Mouse (Mus musculus): Measurements from ENCODE around the gene Plekhh3. TPM values are rescaled to one million over a fixed set of nuclear protein-coding genes. Genes with fewer than 3 reads are reported as not detected.

The Plekhh3 gene
- polyA plus RNA-seq, 1 experiment from 2014 or later: 9.3 TPM

DNA sequence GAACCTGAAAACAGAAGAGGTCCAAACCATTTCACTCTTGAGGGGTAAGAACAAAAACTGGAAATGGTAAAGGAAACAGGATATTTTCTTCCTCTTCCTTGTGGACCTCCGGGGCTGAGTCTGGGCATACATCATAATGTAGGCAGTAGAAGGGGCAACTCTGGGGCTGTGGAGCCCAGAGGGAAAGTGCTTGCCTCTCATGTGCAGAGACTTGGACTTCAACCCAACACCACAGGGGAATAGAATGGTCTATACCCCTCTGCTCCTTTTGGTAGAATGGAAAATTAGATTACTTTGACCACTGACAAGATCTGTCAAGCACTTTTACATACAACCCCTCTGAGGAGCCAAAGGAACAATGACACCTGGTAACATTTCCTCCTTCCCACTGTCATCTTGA lies 23.9 kb upstream of the Plekhh3 start:
- H3K4me2 ChIP-seq (ENCODE audit: low read length): no peak overlapping the region
- no peak overlapping the region for H3K4me3 ChIP-seq (ENCODE audit: low read length)
- H3K9me3 ChIP-seq (ENCODE audit: control insufficient read depth, low read length): no peaks in the 10 kb centered on the region
- peaks cover under 1% of the 10 kb centered on the region for H3K4me1 ChIP-seq (ENCODE audit: control insufficient read depth, insufficient read depth, low read depth, low read length)
- H3K27me3 ChIP-seq (replicated peaks; ENCODE audit: control insufficient read depth, insufficient read depth, low read length): no peaks in the 10 kb centered on the region
- 100% methylated on average over 1 of the region's 1 CpGs for WGBS
- no peak overlapping the region for H3K27ac ChIP-seq (ENCODE audit: low read depth, low read length)
- H3K36me3 ChIP-seq (ENCODE audit: control insufficient read depth, insufficient read depth, low read length): peaks cover 20% of the 10 kb centered on the region
- no peak overlapping the region for H3K9ac ChIP-seq (ENCODE audit: low read depth, low read length)
- ATAC-seq: no peak

DNA sequence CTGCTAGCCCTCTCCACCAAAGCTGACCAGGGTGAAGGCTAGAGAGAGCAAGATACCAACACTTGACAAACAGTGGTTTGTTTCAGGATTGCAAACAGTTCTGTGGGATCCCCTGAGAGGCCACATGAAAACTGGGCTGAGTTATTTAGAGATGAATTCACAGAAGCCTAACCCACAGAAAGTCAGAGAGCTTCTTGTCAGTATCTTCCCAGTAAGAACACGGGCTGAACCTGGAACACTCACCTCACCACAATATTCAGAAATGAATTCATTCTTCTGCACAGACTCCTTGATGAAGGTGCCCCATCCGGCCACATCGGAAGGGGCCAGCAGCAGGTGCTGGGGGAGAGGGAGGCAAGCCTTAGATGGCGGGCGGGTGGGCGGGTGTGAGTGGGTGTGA lies 23.5 kb upstream of the Plekhh3 start:
- H3K27ac ChIP-seq (ENCODE audit: low read depth, low read length): no peak overlapping the region
- no peak overlapping the region for H3K4me2 ChIP-seq (ENCODE audit: low read length)
- H3K4me3 ChIP-seq (ENCODE audit: low read length): no peak overlapping the region
- no peaks in the 10 kb centered on the region for H3K9me3 ChIP-seq (ENCODE audit: control insufficient read depth, low read length)
- H3K4me1 ChIP-seq (ENCODE audit: control insufficient read depth, insufficient read depth, low read depth, low read length): peaks cover 5% of the 10 kb centered on the region
- no peak for ATAC-seq
- H3K36me3 ChIP-seq (ENCODE audit: control insufficient read depth, insufficient read depth, low read length): peaks cover 16% of the 10 kb centered on the region
- WGBS: 88% methylated on average over 6 of the region's 6 CpGs
- no peaks in the 10 kb centered on the region for H3K27me3 ChIP-seq (replicated peaks; ENCODE audit: control insufficient read depth, insufficient read depth, low read length)
- no peak overlapping the region for H3K9ac ChIP-seq (ENCODE audit: low read depth, low read length)

DNA sequence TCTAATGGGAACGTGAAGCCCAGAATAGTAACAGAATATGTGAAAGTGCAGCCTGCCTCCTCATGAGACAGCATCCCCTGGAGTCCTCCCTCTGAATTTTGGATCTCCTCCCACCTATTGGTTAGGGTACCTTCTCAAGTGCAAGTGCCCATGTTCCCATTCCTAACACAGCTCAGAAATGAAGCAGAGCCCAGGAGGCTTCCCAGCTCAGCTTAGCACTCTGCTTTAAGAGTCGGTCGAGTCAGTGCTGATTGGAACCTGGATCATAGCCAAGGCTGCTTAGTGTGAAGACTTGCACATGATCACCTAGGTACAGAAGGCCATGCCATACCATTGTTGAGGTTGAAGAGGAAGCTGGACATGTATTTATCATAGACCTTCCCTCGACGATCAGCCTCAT lies 23.0 kb upstream of the Plekhh3 start:
- H3K9me3 ChIP-seq (ENCODE audit: control insufficient read depth, low read length): no peaks in the 10 kb centered on the region
- H3K36me3 ChIP-seq (ENCODE audit: control insufficient read depth, insufficient read depth, low read length): peaks cover 11% of the 10 kb centered on the region; the same call in 1 of the 2 replicates
- no peaks in the 10 kb centered on the region for H3K27me3 ChIP-seq (replicated peaks; ENCODE audit: control insufficient read depth, insufficient read depth, low read length)
- no peak overlapping the region for H3K4me2 ChIP-seq (ENCODE audit: low read length)
- no peak overlapping the region for H3K4me3 ChIP-seq (ENCODE audit: low read length)
- no peak overlapping the region for H3K9ac ChIP-seq (ENCODE audit: low read depth, low read length)
- H3K4me1 ChIP-seq (ENCODE audit: control insufficient read depth, insufficient read depth, low read depth, low read length): peaks cover 10% of the 10 kb centered on the region
- WGBS: 90% methylated on average over 5 of the region's 5 CpGs
- no peak for ATAC-seq
- H3K27ac ChIP-seq (ENCODE audit: low read depth, low read length): no peak overlapping the region

DNA sequence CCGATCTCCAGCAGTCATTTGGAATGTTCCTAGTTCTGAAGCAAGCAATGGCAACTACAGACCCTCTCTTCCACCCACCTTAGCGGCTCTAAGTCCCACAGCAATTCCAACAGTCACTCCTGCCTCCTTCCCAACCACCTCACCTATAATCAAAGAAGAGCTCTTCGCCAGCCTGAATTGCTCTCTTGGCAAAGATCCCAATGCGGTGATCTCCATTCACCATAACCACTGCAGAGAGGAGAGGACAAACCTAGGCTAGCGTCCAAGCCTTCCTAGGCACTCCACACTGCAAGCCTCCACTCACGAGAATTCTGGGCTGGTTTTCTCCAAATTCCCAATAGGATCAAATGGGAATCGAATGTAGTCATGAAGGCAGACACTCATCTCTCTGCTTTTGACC lies 21.9 kb upstream of the Plekhh3 start:
- Histone ChIP-seq H3K4me1 (ENCODE audit: control insufficient read depth, insufficient read depth, low read depth, low read length) (peaks cover 11% of the 10 kb centered on the region), H3K27ac (ENCODE audit: low read depth, low read length) (no peak overlapping the region; the same call in 1 of the 2 replicates), H3K9ac (ENCODE audit: low read depth, low read length) (no peak overlapping the region), H3K36me3 (ENCODE audit: control insufficient read depth, insufficient read depth, low read length) (0 out of 2 replicates have a peak, but pooled peaks cover 8% of the 10 kb centered on the region), H3K4me2 (ENCODE audit: low read length) (no peak overlapping the region), H3K4me3 (ENCODE audit: low read length) (no peak overlapping the region), H3K27me3 (replicated peaks; ENCODE audit: control insufficient read depth, insufficient read depth, low read length) (no peaks in the 10 kb centered on the region), H3K9me3 (ENCODE audit: control insufficient read depth, low read length) (no peaks in the 10 kb centered on the region)
- WGBS: 80% methylated on average over 7 of the region's 7 CpGs
- no peak for ATAC-seq

DNA sequence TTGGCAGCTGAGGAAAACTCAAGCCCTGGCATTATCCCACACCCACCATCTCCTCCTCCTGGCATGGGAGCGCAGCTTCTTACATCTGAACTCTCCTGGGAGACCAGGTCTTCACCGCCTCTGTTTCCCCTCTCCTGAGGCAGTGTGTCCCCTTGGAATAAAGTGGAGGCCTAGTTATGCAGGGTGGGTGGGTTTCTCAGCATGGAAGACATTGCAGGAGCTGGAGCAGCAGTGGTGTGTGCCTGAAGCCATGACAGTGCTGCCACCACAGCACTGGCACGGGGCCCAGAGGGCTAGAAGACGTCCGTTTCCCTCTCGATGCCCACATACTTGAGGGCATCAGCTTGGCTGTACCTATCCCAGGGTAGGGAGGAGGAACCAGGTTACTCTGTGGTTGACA lies 21.5 kb upstream of the Plekhh3 start:
- no peak overlapping the region for H3K27ac ChIP-seq (ENCODE audit: low read depth, low read length)
- H3K27me3 ChIP-seq (replicated peaks; ENCODE audit: control insufficient read depth, insufficient read depth, low read length): no peaks in the 10 kb centered on the region
- H3K4me2 ChIP-seq (ENCODE audit: low read length): no peak overlapping the region
- H3K4me1 ChIP-seq (ENCODE audit: control insufficient read depth, insufficient read depth, low read depth, low read length): peaks cover 11% of the 10 kb centered on the region
- no peaks in the 10 kb centered on the region for H3K9me3 ChIP-seq (ENCODE audit: control insufficient read depth, low read length)
- no peak for ATAC-seq
- H3K9ac ChIP-seq (ENCODE audit: low read depth, low read length): no peak overlapping the region
- no peak overlapping the region for H3K4me3 ChIP-seq (ENCODE audit: low read length)
- WGBS: 78% methylated on average over 6 of the region's 6 CpGs
- H3K36me3 ChIP-seq (ENCODE audit: control insufficient read depth, insufficient read depth, low read length): 0 out of 2 replicates have a peak, but pooled peaks cover 8% of the 10 kb centered on the region

DNA sequence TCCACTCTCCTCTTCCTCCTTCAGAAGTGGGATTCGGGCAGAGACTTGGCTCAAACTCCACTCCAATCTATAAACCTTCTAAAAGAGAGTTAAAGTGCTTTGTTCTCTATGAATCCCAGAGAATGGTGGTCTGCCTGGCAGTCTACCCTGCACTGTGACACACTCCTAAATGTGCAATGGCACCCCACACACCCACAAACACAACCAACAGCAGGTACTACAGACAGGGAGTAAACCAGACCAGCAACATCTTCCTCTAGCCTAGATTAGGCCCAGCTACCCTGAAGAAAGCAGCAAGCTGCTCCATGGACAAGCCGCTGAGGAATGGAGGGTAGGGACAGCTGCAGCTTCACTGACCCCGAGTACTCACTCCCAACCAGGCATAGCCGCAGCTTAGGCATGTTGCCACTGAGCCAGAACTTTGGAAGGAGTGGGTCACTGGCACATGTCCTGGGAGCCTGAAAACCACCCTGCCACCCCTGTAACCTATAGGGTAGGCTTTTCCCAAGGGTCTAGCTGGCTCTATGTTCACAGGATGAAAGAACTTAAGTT lies 20.8 kb upstream of the Plekhh3 start:
- no peak for ATAC-seq
- Histone ChIP-seq H3K4me3 (ENCODE audit: low read length) (no peak overlapping the region), H3K9ac (ENCODE audit: low read depth, low read length) (no peak overlapping the region), H3K36me3 (ENCODE audit: control insufficient read depth, insufficient read depth, low read length) (peaks cover 6% of the 10 kb centered on the region; the same call in 1 of the 2 replicates), H3K27me3 (replicated peaks; ENCODE audit: control insufficient read depth, insufficient read depth, low read length) (no peaks in the 10 kb centered on the region), H3K9me3 (ENCODE audit: control insufficient read depth, low read length) (no peaks in the 10 kb centered on the region), H3K27ac (ENCODE audit: low read depth, low read length) (no peak overlapping the region), H3K4me2 (ENCODE audit: low read length) (no peak overlapping the region), H3K4me1 (ENCODE audit: control insufficient read depth, insufficient read depth, low read depth, low read length) (peaks cover 11% of the 10 kb centered on the region)
- WGBS: 73% methylated on average over 4 of the region's 4 CpGs

DNA sequence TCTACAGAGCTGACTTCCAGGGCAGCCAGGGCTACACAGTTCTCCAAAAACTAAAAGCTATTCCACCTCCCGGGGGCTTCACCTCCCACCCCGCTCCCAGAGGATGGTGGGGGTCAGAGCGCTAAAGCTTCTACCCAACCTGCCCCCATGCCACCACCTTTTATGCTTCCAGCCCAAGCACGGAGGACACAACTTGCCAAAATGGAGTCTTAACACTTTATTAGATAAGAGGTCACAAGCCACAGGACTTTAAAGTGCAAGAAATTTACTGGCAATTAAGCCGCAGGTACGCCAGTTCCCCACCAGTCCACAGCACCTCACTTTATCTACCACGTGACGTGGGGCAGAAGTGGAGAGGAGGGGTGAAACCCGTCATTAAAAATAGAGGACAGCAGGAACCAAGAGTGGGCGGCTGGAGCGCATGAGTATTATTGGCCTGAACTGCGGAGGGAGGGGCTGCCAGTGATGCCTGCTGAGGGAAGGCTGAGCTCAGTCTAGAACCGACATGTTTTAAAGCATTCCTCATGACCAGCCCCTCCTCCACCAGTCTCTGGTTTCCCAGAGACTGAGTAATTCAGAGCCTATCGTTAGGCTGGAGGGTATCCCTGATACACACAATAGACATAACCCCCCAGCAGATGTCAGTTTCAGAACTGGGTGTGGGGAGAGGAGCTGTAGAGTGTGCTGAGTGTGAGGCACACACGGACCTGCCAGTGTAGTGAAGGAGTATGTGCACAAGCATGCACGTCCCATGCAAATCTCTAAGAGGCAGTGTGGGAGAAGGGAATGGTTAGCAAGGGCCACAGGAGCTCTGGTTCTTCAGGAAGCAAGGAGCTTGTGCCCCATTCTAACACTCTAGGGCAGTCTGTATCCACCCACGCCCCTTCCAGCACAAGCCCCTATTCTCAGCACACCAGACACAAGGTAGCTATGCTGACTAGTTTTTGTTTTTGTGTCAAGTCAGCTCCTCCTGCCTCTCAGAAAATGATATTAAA lies 20.1 kb upstream of the Plekhh3 start:
- H3K4me1 ChIP-seq (ENCODE audit: control insufficient read depth, insufficient read depth, low read depth, low read length): peaks cover 11% of the 10 kb centered on the region
- no peak for ATAC-seq
- no peaks in the 10 kb centered on the region for H3K27me3 ChIP-seq (replicated peaks; ENCODE audit: control insufficient read depth, insufficient read depth, low read length)
- H3K9ac ChIP-seq (ENCODE audit: low read depth, low read length): no peak overlapping the region
- no peak overlapping the region for H3K4me3 ChIP-seq (ENCODE audit: low read length)
- WGBS: 53% methylated on average over 17 of the region's 17 CpGs
- H3K4me2 ChIP-seq (ENCODE audit: low read length): no peak overlapping the region
- peaks cover 8% of the 10 kb centered on the region; the same call in 1 of the 2 replicates for H3K36me3 ChIP-seq (ENCODE audit: control insufficient read depth, insufficient read depth, low read length)
- no peaks in the 10 kb centered on the region for H3K9me3 ChIP-seq (ENCODE audit: control insufficient read depth, low read length)
- H3K27ac ChIP-seq (ENCODE audit: low read depth, low read length): peak overlapping the region; percentile 66; the same call in 1 of the 2 replicates

DNA sequence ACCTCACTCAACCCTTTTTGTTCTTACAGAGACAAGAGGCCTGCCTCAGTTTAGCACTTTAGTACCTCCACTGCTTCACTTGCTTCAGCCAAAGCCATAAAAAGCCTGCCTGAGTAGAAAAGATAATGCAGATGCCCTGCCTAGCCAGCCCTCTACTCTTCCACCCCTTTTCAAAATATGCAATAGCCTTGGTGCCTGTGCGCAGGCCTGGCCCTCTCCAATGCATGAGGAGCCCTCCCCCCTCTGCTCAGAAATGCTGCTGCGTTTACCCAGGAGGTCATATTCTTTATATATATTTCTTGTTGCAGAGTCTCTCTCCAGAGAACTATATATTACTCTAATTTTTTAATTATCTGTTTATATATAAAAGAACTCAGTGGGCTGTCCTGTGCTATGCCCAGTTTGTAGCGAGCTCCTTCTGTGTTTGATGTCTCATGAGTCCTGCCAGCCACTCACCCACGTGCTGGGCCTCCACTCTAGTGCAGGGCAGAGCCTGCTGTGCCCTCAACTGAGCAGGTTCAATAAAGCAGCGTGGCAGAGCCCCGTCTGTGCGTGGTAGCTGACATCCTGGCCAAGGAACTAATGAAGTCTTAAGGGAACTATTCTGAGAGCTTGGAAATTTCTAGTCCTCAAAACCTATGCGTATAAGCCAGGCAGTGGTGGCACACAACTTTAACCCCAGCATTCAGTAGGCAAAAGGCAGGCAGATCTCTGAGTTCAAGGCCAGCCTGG lies 19.2 kb upstream of the Plekhh3 start:
- Histone ChIP-seq H3K9me3 (ENCODE audit: control insufficient read depth, low read length) (no peaks in the 10 kb centered on the region), H3K4me1 (ENCODE audit: control insufficient read depth, insufficient read depth, low read depth, low read length) (peaks cover 11% of the 10 kb centered on the region), H3K4me3 (ENCODE audit: low read length) (no peak overlapping the region), H3K27me3 (replicated peaks; ENCODE audit: control insufficient read depth, insufficient read depth, low read length) (no peaks in the 10 kb centered on the region), H3K36me3 (ENCODE audit: control insufficient read depth, insufficient read depth, low read length) (peaks cover 8% of the 10 kb centered on the region; the same call in 1 of the 2 replicates), H3K27ac (ENCODE audit: low read depth, low read length) (peak overlapping the region; percentile 72), H3K4me2 (ENCODE audit: low read length) (no peak overlapping the region), H3K9ac (ENCODE audit: low read depth, low read length) (no peak overlapping the region)
- WGBS: 27% methylated on average over 8 of the region's 8 CpGs
- no peak for ATAC-seq

Data from hindbrain, embryonic 16.5 days (tissue).